Mouse (Mus musculus) ES-E14 (cell line): Measurements from ENCODE around the gene Ikzf3.

Source experiments
- CHD2 ChIP-seq: IDR thresholded peaks from 2 replicates; pipeline ENCODE4 v1.6.1; 2014; ENCODE audit warnings: mild to moderate bottlenecking, low read depth, low read length, inconsistent platforms
- ZNF384 ChIP-seq: IDR thresholded peaks from 2 replicates; pipeline ENCODE4 v1.6.1; 2012; ENCODE audit warnings: low read depth, low read length, inconsistent platforms

DNA sequence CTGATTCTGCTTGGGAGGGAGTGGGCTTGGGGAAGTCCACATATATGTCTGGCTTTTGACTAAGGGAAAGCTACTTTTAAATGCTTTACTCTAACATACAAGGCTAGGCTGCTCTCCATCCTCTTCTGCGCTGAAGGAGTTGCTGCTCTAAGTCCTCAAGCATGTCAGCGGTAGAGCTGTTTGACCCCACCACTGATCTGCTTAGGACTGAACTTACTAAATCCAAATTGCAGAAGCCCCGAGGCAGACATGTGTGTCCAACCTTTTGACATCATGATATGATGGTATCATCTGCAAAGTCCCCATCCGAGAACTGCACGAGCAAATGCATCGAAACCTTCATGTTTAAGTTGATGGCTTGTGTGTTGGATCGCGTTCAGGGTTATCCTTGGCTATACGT, 86.0 kb downstream of the Ikzf3 start:
- TF ChIP-seq ZNF384 (no peak), CHD2 (no peak)
